Mouse (Mus musculus): ENCODE data around the gene Appbp2.
"Not testable (repeated sequence)": the region's sequence is repeated elsewhere in the genome, so short reads cannot be mapped to it uniquely, and the experiment has no call there.

The Appbp2 gene

DNA sequence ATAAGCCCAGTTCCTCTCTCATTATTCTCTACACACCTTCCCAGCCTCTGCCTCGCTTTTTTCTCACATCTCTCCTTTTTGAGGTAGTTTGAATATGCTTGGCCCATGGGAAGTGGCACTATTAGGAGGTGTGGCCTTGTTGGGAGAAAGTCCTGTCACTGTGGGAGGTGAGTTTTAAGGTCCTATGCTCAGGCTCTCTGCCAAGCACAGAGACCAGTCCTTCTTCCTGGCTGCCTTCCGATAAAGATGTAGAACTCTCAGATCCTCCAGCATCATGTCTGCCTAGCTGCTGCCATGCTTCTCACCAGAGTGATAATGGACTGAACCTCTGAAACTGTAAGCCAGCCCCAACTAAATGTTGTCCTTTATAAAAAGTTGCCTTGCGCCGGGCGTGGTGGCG, 12.4 kb downstream of the Appbp2 start:
- DNase-seq = no peak

DNA sequence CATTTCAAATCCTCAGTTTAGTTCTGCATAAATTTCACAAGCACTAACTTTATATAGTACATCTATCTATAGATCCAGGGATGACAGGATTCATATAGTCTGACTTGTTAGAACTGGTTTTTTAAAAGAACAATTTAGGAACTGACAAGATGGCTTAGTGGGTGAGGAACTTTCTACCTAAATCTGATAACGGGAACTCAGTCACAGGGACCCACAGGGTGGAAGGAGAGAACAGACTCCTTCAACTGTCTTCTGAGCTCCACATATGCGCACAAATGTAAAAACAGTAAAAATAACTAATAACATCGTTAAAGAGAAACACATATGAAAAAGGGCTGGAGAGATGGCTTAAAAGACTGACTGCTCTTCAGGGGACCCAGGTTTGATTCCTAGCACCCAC, 15.9 kb downstream of the Appbp2 start:
- no peak for DNase-seq

DNA sequence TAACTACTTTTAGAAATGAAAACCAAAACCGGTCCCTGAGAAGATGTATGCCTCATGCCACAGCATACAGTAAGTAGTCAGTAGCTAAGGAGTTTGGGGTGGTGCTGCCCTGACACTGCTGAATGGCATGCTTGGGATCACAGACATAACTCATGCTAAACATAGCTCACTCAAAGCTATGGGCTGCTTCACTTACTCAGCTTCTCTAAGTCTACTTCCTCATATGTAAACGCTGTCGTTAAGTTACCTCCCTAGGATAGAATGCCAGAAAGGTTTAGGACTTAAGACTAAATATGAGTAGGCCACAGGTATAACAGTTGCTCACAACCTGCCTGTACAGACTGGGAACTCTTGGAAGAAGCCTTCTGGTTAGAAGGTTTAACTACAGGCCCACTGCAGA, 20.3 kb downstream of the Appbp2 start:
- no peak for DNase-seq

DNA sequence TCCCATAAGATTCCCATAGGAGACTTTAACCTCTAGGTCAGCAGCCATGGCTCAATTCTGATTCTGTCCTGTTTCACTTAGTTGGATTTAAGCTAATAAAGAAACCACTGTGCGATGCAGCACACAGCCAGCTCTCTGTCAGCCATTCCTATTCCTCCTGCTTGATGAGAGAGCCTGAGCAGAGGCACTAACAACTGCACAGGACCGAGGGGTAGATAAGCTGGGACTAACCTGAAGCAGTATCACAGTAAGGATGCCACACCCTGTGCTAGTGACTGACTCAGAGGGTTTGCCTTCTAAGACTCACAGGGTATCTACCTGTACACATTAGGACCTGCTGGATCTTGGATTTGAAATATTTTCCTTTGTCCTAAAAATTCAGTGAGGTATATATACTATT, 21.7 kb downstream of the Appbp2 start:
- no peak for DNase-seq

DNA sequence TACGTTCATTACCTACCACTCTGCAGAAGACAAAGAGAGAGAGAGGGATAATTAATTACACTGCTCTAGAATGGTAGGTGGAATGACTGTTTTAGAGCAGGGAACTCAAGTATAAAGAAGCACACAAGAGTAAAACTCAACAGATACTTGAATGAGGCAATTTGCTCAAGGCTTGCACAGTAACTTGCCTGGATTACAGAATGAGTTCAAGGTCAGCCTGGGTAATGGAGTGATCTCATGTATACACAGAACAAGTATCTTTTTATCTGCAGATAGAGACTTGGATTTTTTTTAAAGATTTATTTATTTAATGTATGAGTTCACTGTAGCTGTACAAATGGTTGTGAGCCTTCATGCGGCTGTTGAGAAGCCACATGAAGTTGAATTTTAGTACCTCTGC, 23.8 kb downstream of the Appbp2 start:
- no peak for DNase-seq

DNA sequence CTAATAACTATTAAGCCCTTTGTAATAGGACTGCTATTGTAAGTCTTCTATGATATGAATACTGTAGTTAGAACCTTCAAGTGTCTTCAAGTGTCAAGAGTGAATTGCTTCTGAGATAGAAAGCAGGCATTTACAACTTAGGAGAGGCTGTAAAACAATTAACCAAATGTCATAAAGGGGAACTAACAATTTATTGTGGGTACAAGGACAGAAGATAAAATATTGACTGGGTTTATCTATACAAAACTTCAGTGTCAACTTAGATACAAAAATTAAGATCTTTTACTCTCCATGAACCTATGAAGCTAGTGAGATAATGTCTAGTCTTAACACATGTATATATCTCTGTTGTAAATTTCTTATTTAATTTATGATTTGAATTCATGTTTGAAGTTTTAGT, 28.7 kb downstream of the Appbp2 start:
- DNase-seq = no peak

DNA sequence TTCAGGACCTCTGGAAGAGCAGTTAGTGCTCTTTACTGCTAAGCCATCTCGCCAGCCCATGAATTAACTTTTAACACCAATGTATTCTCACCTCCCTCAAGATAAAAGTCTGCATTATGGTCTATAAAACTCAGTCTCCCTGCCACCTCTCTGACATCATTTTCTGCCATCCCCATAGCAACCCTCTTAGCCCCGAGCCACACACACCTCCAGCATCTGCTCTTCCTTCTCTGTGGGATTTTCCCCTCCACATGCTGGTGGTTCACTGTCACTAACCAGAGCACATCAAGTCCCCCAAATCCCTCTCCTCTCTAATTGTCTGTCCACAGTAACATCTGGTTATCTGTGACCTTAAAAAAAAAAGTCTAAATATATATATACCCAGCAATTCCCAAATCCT, 36.0 kb downstream of the Appbp2 start:
- DNase-seq = no peak

DNA sequence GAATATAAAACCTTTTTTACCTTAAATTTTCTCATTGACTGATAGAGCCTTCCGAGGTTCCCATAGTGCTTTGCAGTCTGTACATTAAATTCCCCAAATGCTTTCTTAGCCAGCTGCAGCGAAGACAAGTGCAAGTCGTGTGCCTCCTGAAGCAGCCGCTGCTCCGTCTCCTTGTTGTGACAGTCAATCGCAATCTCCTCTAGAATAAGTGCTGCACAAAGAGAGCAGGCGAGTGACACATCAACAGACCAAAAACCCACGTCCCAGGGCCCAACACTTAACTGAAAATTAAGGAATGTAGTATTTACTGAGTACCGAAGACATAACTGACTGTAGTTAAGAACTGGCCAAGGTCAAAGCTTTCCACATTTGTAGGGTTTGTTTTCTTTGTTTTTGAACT, 38.9 kb downstream of the Appbp2 start:
- DNase-seq = no peak

DNA sequence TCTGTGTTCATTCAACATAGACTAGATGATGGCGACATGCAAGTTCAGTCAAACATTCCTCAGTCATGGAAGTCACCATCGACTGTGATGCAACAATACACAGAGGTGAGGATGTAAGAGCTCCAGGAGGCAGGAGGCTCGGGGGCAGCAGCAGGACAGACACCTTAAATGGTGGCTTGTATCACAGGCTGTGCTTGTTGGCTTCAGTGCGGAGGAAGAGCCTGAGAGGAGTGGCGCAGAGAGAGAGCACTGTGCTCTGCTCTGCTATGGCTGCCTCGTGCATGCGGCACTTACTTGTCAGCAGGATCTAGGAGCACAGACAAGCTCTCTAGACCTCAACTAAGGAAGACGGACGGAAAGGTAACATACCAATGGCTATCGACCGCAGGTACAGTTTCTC, 40.7 kb downstream of the Appbp2 start:
- no peak for DNase-seq

DNA sequence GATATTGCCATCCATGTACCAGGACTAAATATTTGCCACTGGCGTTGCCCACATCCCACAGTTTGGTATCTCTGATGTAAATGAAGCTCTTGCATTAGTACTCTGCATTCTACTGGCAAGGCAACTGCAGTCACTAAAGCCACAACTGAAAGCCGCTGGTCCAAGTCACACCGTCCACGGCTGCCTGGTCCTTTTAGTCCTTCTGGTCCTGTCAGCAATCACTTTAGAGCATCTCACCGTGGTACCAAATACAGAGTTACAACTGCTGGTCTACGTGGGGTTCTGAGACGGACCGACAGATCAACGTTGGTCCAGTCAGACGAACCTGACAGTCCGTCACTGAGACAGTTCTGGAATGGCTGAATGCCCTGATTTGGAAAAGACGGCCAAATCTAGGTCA, 44.2 kb downstream of the Appbp2 start:
- DNase-seq = no peak

DNA sequence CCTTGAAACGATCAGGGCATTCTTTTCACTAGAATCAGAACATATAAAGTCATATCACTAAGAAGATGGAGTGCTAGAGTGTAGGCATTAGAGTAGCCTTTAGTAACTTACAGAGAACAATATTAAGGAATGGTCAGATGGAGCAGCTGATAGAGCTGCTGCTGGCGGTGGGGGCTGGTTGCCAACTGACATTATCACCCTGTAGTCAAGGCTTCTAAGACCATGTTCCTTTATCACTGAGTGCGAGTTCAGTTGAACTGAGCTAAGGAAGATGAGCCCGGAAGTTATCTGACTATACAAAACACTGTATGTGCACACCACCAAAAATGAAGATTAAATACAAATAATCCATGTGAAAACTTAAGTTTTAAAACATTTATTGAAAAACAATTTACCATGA, 45.8 kb downstream of the Appbp2 start:
- DNase-seq = no peak

DNA sequence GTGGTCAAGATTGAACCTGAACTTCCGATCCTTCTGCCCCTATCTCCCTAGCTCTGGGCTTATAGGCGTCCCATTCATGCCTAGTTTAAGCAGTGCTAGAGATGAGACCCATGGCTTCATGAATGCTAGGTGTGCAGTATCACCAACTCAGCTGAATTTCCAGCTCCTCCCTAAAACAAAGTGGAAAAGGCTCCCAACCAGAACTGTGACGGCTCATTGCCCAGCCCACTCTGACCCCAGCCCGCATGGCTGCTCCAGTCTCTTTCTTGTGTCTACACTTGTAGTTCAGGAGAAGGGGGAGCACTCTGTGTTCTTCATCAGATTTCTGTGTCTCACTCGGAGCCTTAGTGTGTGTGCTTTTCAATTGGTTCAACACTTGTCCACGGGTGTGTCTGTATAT, 50.1 kb downstream of the Appbp2 start:
- DNase-seq = no peak

DNA sequence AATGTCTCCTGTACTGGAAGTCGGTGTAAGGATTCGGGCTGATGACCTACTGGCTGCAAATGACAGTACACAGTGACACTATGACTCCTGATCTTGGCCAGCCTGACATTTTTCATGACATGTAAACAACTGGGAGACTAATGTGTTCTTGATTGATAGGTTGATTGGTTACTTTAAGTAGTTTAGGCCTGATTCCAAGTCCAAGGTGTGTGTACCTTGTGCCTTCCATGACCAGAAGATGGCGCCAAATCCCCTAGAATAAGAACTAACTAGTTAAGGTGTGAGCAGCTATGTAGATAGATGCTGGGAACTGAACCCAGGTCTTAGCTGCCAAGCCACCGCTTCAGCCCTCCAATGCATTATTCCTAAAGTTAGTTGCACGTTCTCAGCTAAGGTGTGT, 50.8 kb downstream of the Appbp2 start:
- DNase-seq = peak; percentile 43

DNA sequence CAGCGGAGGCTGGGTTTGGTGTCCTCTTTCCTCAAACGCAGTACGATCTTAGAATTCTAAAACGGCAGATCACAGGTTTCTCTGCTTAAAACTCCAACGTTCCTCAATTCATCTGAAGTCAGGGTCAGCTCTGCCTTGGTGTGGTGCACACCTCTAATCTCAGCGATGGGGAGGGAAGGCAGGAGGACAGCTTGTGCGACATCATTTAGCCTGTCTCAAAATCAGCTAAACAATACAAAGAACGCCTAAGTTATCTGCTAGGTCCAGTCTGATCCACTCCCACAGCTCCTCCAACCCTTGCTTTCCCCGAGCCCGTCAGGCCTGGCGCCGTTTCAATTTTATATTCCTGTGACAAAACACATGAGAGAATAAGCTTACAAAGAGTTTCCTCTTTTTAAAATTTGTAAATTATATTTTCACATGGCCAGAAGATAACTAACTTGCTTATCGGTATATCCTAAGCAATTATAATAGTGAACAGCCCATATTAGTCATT, 51.6 kb downstream of the Appbp2 start:
- DNase-seq = no peak

DNA sequence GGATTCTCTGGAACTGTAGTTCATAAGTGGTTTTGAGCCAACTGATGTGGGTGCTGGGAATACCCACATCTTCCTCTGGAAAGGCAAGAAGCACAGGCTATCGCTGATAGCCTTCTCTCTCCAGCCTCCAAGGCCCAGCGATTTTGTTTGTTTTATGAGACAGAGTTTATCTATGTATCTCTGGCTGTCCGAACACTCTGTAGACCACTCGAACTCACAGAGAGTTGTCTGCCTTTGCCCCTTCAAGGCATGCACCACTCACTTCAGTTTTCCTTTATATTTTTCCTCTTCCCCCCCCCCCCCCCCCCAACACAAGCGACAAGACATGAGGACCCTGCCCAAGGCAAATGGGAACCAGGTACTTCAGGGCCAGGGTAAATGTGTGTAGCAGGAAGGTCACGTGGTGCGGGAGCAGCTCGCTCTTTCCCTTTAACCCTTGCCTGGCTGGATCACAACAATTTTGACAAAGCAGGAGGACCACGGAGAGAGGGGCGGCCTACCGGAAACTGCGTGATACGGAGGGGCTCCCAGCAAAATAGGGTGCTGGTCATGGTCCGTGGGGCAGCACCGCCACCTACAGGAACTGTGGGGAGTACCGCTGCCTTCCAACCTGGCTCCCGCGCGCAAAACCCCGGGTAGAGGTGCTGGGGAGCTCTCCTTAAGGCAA, 52.2 kb downstream of the Appbp2 start:
- peak; percentile 72 for DNase-seq

DNA sequence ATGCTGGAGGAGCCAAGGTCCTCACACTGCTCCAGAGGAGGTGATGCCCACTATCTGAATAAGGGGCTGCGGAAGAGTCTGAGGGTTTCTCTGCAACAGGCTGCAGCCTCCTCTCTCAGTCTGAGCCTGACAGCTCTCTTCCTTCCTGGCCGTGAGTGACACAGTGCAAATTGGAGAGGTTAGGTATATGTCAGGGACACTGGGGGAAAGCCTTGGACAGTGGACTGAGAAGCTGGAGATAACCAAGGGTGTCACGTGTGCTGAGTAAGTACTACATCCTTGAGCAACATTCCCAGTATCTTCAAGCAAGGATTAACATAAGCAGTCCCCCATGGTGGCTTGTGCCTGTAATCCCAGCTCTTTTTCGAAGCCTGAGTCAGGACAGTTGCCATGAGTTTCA, 56.5 kb downstream of the Appbp2 start:
- DNase-seq = no peak

DNA sequence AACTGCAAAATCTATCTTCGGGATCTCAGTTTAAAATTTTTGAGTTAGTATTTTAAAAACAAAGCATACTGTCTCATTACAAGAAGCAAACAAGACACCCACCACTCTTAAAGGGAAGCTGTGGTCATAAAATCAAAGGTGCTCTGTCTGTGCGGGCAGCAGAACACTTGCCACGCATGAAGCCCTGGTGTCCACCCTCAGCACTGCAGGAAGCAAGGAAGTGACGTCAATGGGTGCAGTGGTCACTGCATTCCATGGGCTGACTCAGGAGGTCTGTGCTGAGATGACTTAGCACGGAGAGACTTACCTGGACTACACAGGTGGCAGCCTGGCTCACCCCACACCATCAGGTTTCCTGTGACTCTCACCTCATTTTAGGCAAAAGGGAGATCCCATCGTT, 57.2 kb downstream of the Appbp2 start:
- DNase-seq = no peak

DNA sequence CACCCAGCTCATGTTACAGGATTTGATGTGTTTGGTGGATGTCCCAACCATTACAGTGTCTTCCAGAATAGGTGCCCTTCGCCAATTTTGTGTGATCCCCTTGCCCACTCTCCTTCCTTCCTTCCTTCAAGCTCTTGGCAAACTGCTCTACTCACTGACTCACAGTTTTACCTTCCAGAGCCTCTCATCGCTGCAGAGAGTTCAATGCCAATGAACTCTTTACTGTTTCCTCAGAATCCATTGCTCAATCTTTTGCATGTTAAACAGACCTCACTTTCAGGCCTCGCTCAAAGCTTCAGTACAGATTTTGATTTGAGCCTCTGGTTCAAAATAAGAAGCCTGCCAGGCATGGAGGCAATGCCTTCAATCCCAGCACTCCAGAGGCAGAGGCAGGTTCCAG, 59.0 kb downstream of the Appbp2 start:
- no peak for DNase-seq

DNA sequence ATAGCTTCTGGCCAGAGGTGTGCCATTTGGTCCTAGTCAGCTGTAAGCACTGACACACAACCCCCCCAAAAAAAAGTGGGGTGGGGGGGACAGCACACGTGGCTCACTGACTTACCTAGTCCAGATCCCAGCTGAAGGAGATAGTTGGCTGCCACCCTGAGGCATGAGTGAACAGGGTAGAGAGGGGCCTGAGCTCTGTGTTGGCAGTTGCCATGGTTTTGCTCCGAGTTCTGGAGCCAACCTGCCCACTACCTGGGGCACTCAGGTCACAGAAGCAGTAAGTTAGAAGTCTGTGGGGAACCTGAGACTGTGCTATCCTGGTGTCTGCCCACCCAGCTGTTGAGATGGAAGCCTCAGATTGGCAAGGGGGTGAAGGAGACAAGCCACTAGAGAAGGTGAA, 64.1 kb downstream of the Appbp2 start:
- DNase-seq = no peak

DNA sequence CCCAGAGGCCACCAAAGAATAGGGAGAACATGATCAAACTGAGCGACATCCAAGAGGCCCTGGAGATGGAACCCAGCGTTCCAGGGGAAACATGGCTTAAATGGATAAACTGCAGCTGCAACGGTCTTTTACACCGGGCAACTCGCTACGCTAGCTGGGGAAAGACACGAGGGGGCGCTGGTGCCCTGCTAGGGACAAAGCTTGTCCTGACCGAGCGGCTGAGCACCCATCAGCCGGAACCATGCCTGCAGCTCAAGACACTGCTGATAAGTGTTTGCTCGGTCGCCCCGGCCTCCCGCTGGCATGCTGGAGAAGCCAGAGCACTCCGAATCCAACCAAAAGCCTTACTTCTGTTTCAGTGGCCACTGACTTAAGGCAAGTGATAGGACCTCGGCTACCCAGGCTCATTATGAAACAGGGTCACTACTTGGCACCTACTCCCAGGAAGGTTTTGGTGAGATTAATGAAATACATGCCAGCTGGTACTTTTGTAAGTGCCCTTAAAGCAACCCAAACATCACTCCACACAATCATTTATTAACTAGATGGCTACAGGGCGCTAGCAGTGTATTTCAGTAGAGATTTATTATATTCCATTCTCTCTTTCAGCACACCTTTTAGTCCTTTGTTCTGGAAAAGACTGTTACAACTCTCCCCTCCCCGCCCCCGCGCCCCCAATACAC, 64.7 kb downstream of the Appbp2 start, which contains the start of gene 1700125H20Rik:
Gene 1700125H20Rik (plus strand): TSS at position 347 of the 683 bp plus-strand sequence.
- DNase-seq = peak; percentile 86

DNA sequence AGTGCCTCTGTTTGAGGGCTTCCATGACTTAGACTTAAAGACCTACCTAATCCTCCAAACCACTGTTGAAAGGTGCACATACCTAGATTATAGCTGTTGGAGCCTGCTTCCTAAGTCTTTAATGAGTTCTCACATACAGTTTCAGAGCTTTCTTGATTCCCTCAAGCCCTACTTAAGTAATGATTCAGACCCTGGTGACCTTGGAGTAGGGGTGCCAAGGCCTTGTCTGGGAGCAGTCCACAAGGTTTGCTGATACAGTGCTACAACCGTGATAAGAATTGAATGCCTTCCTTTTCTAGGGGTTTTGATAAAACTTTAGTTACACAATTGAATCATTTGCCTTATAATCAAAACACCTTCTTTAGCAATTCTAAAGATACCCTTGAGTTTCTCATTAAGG, 67.4 kb downstream of the Appbp2 start:
- no peak for DNase-seq

DNA sequence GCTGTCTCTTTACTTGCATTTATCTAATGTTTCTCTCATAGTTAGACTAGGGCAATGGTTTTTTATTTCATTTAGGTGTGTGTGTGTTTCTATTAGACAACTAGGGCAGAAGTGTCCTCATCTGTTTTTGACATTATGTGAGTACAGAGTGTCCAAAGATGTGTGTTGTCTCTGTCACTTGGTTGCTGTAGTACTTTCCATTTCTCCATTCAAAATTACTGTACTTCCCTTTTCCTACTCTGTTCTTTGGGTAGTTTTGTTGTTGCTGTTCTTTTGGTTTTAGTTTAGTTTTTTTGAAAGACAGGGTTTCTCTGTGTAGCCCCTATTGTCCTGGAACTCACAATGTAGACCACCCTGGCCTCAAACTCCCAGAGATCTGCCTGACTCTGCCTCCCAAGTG, 70.6 kb downstream of the Appbp2 start:
- no peak for DNase-seq

DNA sequence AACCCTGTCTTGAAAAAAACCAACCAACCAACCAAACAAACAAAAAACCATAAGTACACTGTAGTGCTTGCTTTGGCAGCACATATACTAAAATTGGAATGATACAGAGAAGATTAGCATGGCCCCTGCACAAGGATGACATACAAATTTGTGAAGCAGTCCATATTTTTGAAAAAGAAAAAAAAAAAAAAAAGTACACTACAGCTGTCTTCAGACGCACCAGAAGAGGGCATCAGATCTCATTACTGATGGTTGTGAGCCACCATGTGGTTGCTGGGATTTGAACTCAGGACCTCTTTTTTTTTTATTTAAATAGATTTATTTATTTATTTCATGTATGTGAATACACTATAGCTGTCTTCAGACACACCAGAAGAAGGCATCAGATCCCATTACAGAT, 71.9 kb downstream of the Appbp2 start:
- not testable (repeated sequence) for DNase-seq

DNA sequence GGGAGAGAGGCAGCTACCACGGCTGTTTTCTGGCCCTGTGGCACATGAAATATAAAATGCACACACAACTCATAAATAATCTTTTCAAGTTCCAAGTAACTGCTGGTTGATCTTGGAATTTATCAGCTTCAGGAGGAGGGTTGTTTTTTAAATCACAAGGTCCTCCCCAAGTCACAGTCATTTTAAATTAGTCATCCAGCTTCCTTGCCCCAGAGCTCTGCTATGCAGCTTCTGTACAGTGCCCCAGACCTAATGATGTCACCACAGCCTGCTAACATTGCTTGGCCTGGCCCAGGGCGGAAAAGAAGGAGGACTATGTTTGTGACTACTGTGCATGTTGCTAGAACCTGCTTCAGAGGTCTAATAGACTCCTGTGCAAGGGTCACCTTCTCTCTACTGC, 77.6 kb downstream of the Appbp2 start:
- DNase-seq = no peak

Data from cerebellum, adult 9-11 months (tissue).